Mouse (Mus musculus) liver (tissue): Measurements from ENCODE around the gene Dbil5.

Experiments
- DNase-seq: peaks from one replicate; pipeline ENCODE4 v3.0.0-alpha.2; 2020; ENCODE audit warnings: mixed read lengths

Dbil5 gene

GRCm38 (mm10) chr11:76239750-76240149, 22.3 kb downstream of the Dbil5 start:
- no peak for DNase-seq

GRCm38 (mm10) chr11:76242901-76243810, 25.7 kb downstream of the Dbil5 start, which contains the start of the genes Mrm3 and Glod4:
Mrm3 (plus strand) TSS chr11:76243715.
Glod4 (minus strand) TSS chr11:76243725.
- peak; percentile 89 for DNase-seq

DNA sequence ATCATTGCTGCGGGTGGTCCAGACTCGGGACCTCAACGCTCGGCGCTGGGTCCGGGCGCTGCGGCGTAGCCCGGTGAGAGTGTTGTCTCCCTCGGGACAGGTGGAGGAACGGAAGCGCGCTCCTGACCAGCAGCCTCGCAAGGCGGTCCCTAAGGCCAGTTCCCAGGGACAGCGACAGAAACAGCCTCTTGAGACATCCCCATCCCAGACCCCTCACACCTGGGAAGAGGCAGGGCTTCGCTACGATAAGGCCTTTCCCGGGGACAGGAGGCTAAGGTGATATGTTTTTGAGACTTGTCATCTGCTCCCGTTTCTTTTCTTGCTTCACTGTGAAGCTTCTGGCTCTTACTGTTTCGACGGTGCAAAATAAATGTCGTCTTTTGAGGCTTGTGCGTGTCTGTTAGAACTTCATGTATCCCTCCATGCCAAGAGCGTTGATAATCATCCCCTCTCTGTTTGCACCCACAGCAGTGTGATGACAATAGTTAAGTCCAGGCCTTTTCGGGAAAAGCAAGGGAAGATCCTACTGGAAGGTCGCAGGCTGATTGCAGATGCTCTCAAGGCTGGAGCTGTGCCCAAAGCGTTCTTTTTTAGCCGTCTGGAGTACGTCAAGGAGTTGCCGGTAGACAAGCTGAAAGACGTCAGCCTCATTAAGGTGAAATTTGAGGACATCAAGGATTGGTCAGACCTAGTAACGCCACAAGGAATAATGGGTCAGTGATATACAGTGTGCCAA, 26.6 kb downstream of the Dbil5 start:
- no peak for DNase-seq

GRCm38 (mm10) chr11:76246439-76246838, 29.0 kb downstream of the Dbil5 start:
- DNase-seq = no peak

GRCm38 (mm10) chr11:76247239-76247638, 29.8 kb downstream of the Dbil5 start:
- DNase-seq = no peak

GRCm38 (mm10) chr11:76252036-76252435, 34.6 kb downstream of the Dbil5 start:
- DNase-seq = no peak

- DNase-seq = peak; percentile 79
Measured at GRCm38 (mm10) chr11:76253145-76253917, 35.9 kb downstream of the Dbil5 start.

DNA sequence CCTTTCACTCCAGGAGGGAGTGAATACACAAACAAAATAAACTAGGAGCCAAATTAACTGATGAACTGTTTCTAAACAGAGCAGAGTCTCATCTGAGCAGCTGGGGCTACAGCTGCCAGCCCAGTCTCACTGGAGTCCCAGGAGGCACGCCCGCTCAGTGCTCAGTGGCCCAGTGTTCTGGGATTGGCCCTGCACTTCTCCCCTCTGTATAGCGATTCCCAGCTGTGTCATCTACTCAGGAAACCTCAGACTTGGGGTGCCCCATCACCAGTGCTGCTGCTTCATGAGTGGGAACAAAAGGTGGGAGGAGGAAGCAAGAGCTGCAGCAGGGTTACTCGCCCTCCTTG, 36.5 kb downstream of the Dbil5 start:
- no peak for DNase-seq

DNA sequence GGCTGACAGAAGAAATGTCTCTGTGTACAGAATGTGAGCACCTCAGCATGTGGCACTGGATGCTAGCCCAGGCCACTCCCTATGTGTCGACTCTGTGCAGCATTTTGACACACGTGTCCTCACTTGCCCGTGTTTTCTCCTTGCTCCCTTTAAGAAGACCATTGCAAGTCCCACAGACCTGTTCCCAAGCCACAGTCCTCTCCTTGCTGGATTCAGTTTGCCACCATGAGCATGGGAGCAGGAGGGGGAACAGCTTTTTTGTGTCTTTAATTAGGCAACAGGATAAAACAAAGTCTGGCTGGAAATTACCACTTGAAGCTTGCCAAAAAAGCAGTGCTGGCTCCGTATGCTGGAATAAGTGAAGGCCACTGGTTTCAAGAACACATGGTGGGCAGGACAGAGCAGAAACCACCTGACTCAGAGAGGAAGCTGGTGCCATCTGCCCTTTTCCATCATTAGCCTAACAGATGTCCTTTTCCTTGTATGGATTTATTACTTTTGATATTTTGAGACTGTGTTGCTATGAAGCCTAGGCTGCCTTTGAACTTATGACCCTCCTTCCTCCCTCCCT, 38.1 kb downstream of the Dbil5 start:
- no peak for DNase-seq

- DNase-seq = no peak
Measured at GRCm38 (mm10) chr11:76256129-76256528, 38.7 kb downstream of the Dbil5 start.

GRCm38 (mm10) chr11:76257386-76257785, 40.0 kb downstream of the Dbil5 start:
- DNase-seq = no peak

- no peak for DNase-seq
Measured at GRCm38 (mm10) chr11:76258511-76258910, 41.1 kb downstream of the Dbil5 start.

GRCm38 (mm10) chr11:76260208-76261050, 43.0 kb downstream of the Dbil5 start:
- DNase-seq = no peak

DNA sequence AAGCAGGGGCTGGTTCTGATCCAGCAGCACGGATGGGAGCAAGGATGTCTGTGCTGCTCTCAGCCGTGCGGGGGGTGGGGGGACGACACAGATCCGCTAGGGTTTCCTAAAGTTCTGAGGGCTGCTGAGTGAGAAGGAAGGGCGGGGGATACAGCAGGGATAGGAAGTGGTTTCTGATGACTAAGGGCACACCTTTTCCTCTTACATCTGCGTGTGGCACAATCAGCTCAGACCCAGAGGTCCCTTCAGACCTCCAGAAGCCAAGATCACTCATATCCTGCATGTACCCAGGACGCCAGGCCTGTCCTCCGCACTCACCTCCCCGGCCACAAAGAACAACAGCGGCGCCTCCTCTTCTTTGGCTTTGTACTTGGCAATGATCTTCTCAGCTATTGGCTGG, 43.8 kb downstream of the Dbil5 start:
- DNase-seq = no peak

GRCm38 (mm10) chr11:76262611-76263351, 45.4 kb downstream of the Dbil5 start:
- DNase-seq = no peak

GRCm38 (mm10) chr11:76267550-76267949, 50.1 kb downstream of the Dbil5 start:
- no peak for DNase-seq

GRCm38 (mm10) chr11:76268001-76268459, 50.6 kb downstream of the Dbil5 start:
- DNase-seq = no peak
